Mouse (Mus musculus): ENCODE measurements around the gene Amigo3.

DNA sequence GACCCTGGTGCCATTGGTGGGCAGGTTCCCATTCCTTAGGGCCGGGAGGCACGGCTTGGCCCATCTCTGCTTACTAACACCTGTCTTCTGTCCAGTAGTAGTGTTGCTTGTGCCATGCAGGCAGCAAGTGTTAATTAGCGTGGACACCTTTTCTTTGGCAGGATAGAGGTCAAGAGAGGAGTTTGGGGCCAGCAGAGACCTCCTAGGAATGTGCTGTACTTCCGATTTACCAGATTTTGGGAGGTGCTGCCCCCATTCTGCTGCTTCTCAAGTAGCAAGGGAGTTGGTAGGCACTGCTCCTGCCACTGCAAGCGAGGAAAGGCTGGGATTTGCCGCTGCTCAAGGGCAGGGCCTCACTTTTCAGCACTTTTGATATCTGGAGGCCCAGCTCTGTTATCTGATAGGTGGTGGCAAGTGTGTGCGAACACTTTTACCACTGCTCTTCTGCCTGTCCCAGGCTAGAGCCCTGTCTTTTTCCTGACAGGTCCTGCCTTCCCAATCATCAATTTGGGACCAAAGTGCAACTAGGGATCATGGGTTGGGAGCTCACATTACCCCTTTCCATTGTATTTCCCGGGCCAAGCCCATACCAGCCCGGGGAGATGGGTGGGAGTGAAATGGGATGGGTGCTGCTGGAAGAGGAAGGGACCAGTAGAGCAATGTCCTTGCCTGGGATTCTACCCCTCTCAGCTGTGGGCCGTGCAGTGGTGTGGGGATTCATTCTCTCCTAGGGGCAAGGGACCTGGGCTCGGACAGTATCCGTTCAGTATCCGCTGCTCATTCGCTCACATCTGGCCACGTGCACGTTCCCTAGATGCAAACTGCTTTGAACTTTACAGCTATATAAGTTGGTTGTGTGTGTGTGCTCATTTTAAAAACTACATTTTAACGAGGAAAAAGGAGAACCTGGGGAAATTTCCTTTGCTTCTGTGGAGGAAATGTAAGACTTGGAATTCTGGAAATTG is 5.1 kb upstream of the Amigo3 start:
- TF ChIP-seq CTCF (IDR thresholded peaks at IDR 0.05; ENCODE audit: low read depth, low read length) = no peak
- no peak for TF ChIP-seq POLR2A (IDR thresholded peaks at IDR 0.05; ENCODE audit: borderline replicate concordance, low read depth, low read length)

Measured in bone marrow macrophage, adult 2 months (primary cell).